Mouse (Mus musculus) lung, embryonic 14.5 days (tissue): ENCODE measurements at regions not wholly inside any gene's neighbourhood (a gene's known extent, or its start where the extent isn't known, plus 50 kb on each side); places are given as distances from the start of the nearest gene placed in this dataset.
A peak's percentile ranks its signal among the peaks of the same experiment; 100 is the strongest.

Experiments
- ATAC-seq: fragments of 200-750 bp; cut with Nextera tagmentation; 2 replicates; pipeline ENCODE4 v1.8.0; 2017; ENCODE audit warnings: mild to moderate bottlenecking, moderate TSS enrichment, moderate library complexity; ENCODE audit not compliant: insufficient read depth
- DNase-seq: peaks from one replicate; pipeline ENCODE4 v3.0.0-alpha.2; 2015
- H3K27ac ChIP-seq: fragments of 300-500 bp; sonication (generic); 2 replicates; pipeline ENCODE4 v1.5.1; 2014; ENCODE audit warnings: low read depth, mild to moderate bottlenecking, moderate library complexity
- H3K27me3 ChIP-seq: fragments of 300-500 bp; sonication (generic); 2 replicates; pipeline ENCODE4 v1.6.1; 2014; ENCODE audit warnings: low read length, control low read depth; ENCODE audit not compliant: insufficient read depth
- H3K36me3 ChIP-seq: fragments of 300-500 bp; sonication (generic); 2 replicates; pipeline ENCODE4 v1.6.1; 2014; ENCODE audit warnings: control low read depth; ENCODE audit not compliant: insufficient read depth
- H3K4me1 ChIP-seq: fragments of 300-500 bp; sonication (generic); 2 replicates; pipeline ENCODE4 v1.6.1; 2014; ENCODE audit warnings: antibody characterized with exemption, control low read depth; ENCODE audit not compliant: insufficient read depth
- H3K4me2 ChIP-seq: fragments of 300-500 bp; sonication (generic); 2 replicates; pipeline ENCODE4 v1.6.1; 2014; ENCODE audit warnings: mild to moderate bottlenecking
- H3K4me3 ChIP-seq: fragments of 300-500 bp; sonication (generic); 2 replicates; pipeline ENCODE4 v1.5.1; 2014; ENCODE audit warnings: low read depth, low read length
- H3K9ac ChIP-seq: fragments of 300-500 bp; sonication (generic); 2 replicates; pipeline ENCODE4 v1.6.1; 2014
- H3K9me3 ChIP-seq: fragments of 300-500 bp; sonication (generic); 2 replicates; pipeline ENCODE4 v1.6.1; 2016; ENCODE audit warnings: low read depth, low read length, control low read depth
- CTCF ChIP-seq: IDR thresholded peaks from 2 replicates; pipeline ENCODE4 v1.5.1; 2016; ENCODE audit warnings: antibody characterized with exemption, low read depth
- WGBS: fragments of 180-500 bp; shearing (Covaris S2); extraction: QIAGEN DNeasy Blood & Tissue Kit; methylation state at CpG from one replicate; pipeline ENCODE4 v1.1.7; 2014; 5-methylcytosine and 5-hydroxymethylcytosine counted together

GRCm38 (mm10) chr2:101019384-101019783, 605.1 kb upstream of the Rag2 start:
- H3K4me2 ChIP-seq: no peak overlapping the region
- no peaks in the 10 kb centered on the region for H3K4me1 ChIP-seq
- no peaks in the 10 kb centered on the region for H3K9me3 ChIP-seq
- no peak overlapping the region for H3K9ac ChIP-seq
- DNase-seq (no peak), ATAC-seq (no peak)
- H3K36me3 ChIP-seq: no peaks in the 10 kb centered on the region
- 70% methylated on average over 2 of the region's 2 CpGs for WGBS
- no peaks in the 10 kb centered on the region for H3K27me3 ChIP-seq
- no peak overlapping the region for H3K27ac ChIP-seq
- no peak for TF ChIP-seq CTCF
- H3K4me3 ChIP-seq: no peak overlapping the region

- DNase-seq (no peak), ATAC-seq (no peak)
- H3K9me3 ChIP-seq: no peaks in the 10 kb centered on the region
- no peak for TF ChIP-seq CTCF
- no peak overlapping the region for H3K27ac ChIP-seq
- no peak overlapping the region for H3K4me3 ChIP-seq
- no peak overlapping the region for H3K9ac ChIP-seq
- WGBS: 63% methylated on average over 2 of the region's 2 CpGs
- no peaks in the 10 kb centered on the region for H3K4me1 ChIP-seq
- no peaks in the 10 kb centered on the region for H3K36me3 ChIP-seq
- H3K27me3 ChIP-seq: no peaks in the 10 kb centered on the region
- H3K4me2 ChIP-seq: no peak overlapping the region
These were observed 603.0 kb upstream of the Rag2 start for GRCm38 (mm10) chr2:101021515-101021914.

- DNase-seq (no peak), ATAC-seq (no peak)
- H3K4me2 ChIP-seq: no peak overlapping the region
- no peak overlapping the region for H3K27ac ChIP-seq
- TF ChIP-seq CTCF: no peak
- H3K9ac ChIP-seq: no peak overlapping the region
- H3K4me3 ChIP-seq: no peak overlapping the region
- H3K36me3 ChIP-seq: no peaks in the 10 kb centered on the region
- H3K9me3 ChIP-seq: no peaks in the 10 kb centered on the region
- WGBS: 67% methylated on average over 3 of the region's 3 CpGs
- H3K4me1 ChIP-seq: no peaks in the 10 kb centered on the region
- H3K27me3 ChIP-seq: no peaks in the 10 kb centered on the region
These were observed 581.5 kb upstream of the Rag2 start for GRCm38 (mm10) chr2:101043050-101043449.

- Histone ChIP-seq H3K27me3 (no peaks in the 10 kb centered on the region), H3K36me3 (no peaks in the 10 kb centered on the region), H3K4me3 (no peak overlapping the region), H3K27ac (no peak overlapping the region), H3K4me2 (no peak overlapping the region), H3K9ac (no peak overlapping the region), H3K9me3 (no peaks in the 10 kb centered on the region), H3K4me1 (no peaks in the 10 kb centered on the region)
- DNase-seq (peak; percentile 3), ATAC-seq (no peak)
- 52% methylated on average over 4 of the region's 4 CpGs for WGBS
- TF ChIP-seq CTCF: no peak
These were observed 561.6 kb upstream of the Rag2 start for GRCm38 (mm10) chr2:101062939-101063338.

- no peak overlapping the region for H3K4me2 ChIP-seq
- no peaks in the 10 kb centered on the region for H3K9me3 ChIP-seq
- H3K9ac ChIP-seq: no peak overlapping the region
- H3K4me1 ChIP-seq: no peaks in the 10 kb centered on the region
- ATAC-seq (no peak), DNase-seq (no peak)
- H3K4me3 ChIP-seq: no peak overlapping the region
- no peak overlapping the region for H3K27ac ChIP-seq
- no peaks in the 10 kb centered on the region for H3K27me3 ChIP-seq
- no peak for TF ChIP-seq CTCF
- H3K36me3 ChIP-seq: no peaks in the 10 kb centered on the region
These were observed 549.5 kb upstream of the Rag2 start for GRCm38 (mm10) chr2:101074990-101075389.

- no peak for TF ChIP-seq CTCF
- Histone ChIP-seq H3K36me3 (no peaks in the 10 kb centered on the region), H3K4me3 (no peak overlapping the region), H3K9ac (no peak overlapping the region), H3K4me2 (no peak overlapping the region), H3K27me3 (no peaks in the 10 kb centered on the region), H3K9me3 (no peaks in the 10 kb centered on the region), H3K4me1 (no peaks in the 10 kb centered on the region), H3K27ac (no peak overlapping the region)
- ATAC-seq (no peak), DNase-seq (no peak)
- WGBS: 71% methylated on average over 1 of the region's 1 CpGs
These were observed 544.3 kb upstream of the Rag2 start for GRCm38 (mm10) chr2:101080231-101080630.

GRCm38 (mm10) chr2:101083813-101084212, 540.7 kb upstream of the Rag2 start:
- no peak for DNase-seq
- H3K9me3 ChIP-seq: no peaks in the 10 kb centered on the region
- H3K27ac ChIP-seq: no peak overlapping the region
- H3K4me3 ChIP-seq: no peak overlapping the region
- H3K4me2 ChIP-seq: no peak overlapping the region
- TF ChIP-seq CTCF: no peak
- H3K27me3 ChIP-seq: no peaks in the 10 kb centered on the region
- H3K36me3 ChIP-seq: no peaks in the 10 kb centered on the region
- H3K9ac ChIP-seq: no peak overlapping the region
- H3K4me1 ChIP-seq: no peaks in the 10 kb centered on the region
- ATAC-seq: no peak

- DNase-seq (no peak), ATAC-seq (no peak)
- 83% methylated on average over 1 of the region's 1 CpGs for WGBS
- H3K4me1 ChIP-seq: no peaks in the 10 kb centered on the region
- no peak overlapping the region for H3K4me2 ChIP-seq
- no peak overlapping the region for H3K27ac ChIP-seq
- H3K4me3 ChIP-seq: no peak overlapping the region
- H3K27me3 ChIP-seq: no peaks in the 10 kb centered on the region
- no peak for TF ChIP-seq CTCF
- H3K36me3 ChIP-seq: no peaks in the 10 kb centered on the region
- H3K9me3 ChIP-seq: no peaks in the 10 kb centered on the region
- no peak overlapping the region for H3K9ac ChIP-seq
These were observed 539.9 kb upstream of the Rag2 start for GRCm38 (mm10) chr2:101084648-101085047.
